Mouse (Mus musculus): Measurements from ENCODE around the gene Rpl18. TPM values are rescaled to one million over a fixed set of nuclear protein-coding genes. Genes with fewer than 3 reads are reported as not detected.

Rpl18 gene
- polyA plus RNA-seq, 1 experiment from 2014 or later: 708 TPM

DNA sequence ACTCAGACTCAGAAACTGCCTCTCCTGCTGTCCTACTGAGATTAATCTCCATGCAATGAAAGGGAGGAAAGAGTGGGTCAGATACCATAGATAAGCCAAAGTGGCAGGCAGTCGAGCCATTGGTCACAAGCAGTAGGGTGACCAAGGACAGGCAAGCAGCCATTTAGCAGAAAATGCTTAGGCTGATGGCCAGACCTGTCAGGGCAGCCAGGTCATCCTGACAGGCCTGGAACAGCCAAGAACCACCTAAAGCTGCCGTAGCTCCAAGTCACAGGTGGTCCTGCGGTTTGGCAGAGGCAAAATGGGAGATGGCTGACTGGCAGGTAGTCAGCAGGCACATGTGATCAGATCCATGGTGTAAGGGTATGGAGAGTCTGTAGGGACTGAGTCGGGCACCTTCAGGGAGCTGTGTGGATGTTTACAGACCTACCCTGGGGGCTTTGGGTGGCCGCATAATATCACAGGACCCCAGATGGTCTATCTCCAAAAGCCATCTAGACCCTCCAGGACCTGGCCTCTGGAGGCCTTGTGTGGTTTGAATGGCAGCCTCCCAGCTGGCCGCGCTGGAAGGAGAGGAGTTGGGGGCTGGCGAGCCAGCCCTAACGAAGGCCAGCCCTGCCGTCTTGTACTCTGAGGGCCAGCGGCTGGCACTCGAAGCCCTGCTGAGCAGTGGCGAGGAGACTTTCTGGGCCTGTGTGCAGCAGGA is 6.5 kb downstream of the Rpl18 start:
- TF ChIP-seq CTCF (IDR thresholded peaks at IDR 0.05; ENCODE audit: low read depth): no peak
- peak overlapping the region; percentile 57 for H3K4me2 ChIP-seq (replicated peaks; ENCODE audit: low read depth)
- ATAC-seq: no peak
- H3K4me1 ChIP-seq (replicated peaks; ENCODE audit: control insufficient read depth, insufficient read depth, low read length): 0 out of 2 replicates have a peak, but pooled peaks cover 6% of the 10 kb centered on the region
- 58% methylated on average over 13 of the region's 13 CpGs for WGBS
- no peaks in the 10 kb centered on the region for H3K27me3 ChIP-seq (replicated peaks; ENCODE audit: control insufficient read depth, insufficient read depth, low read length)
- H3K27ac ChIP-seq (ENCODE audit: low read depth, low read length): peak overlapping the region; percentile 86
- H3K4me3 ChIP-seq (ENCODE audit: low read depth, low read length): peak overlapping the region; percentile 33
- no peaks in the 10 kb centered on the region for H3K9me3 ChIP-seq (ENCODE audit: control insufficient read depth)
- H3K36me3 ChIP-seq (ENCODE audit: control insufficient read depth, insufficient read depth): peaks cover 52% of the 10 kb centered on the region
- H3K9ac ChIP-seq (ENCODE audit: low read depth, low read length): peak overlapping the region; percentile 45

- Histone ChIP-seq H3K9ac (ENCODE audit: low read depth, low read length) (peak overlapping the region; percentile 45), H3K9me3 (ENCODE audit: control insufficient read depth) (no peaks in the 10 kb centered on the region), H3K4me2 (replicated peaks; ENCODE audit: low read depth) (peak overlapping the region; percentile 57), H3K4me3 (ENCODE audit: low read depth, low read length) (peak overlapping the region; percentile 33), H3K27ac (ENCODE audit: low read depth, low read length) (peak overlapping the region; percentile 86), H3K27me3 (replicated peaks; ENCODE audit: control insufficient read depth, insufficient read depth, low read length) (no peaks in the 10 kb centered on the region), H3K36me3 (ENCODE audit: control insufficient read depth, insufficient read depth) (peaks cover 52% of the 10 kb centered on the region), H3K4me1 (replicated peaks; ENCODE audit: control insufficient read depth, insufficient read depth, low read length) (0 out of 2 replicates have a peak, but pooled peaks cover 2% of the 10 kb centered on the region)
- 52% methylated on average over 13 of the region's 13 CpGs for WGBS
- ATAC-seq: 0 out of 2 replicates have a peak, but pooled peaks have one; percentile 1
- peak; percentile 48 for TF ChIP-seq CTCF (IDR thresholded peaks at IDR 0.05; ENCODE audit: low read depth)
Observed at GRCm38 (mm10) chr7:45722348-45722713, 7.1 kb downstream of the Rpl18 start.

DNA sequence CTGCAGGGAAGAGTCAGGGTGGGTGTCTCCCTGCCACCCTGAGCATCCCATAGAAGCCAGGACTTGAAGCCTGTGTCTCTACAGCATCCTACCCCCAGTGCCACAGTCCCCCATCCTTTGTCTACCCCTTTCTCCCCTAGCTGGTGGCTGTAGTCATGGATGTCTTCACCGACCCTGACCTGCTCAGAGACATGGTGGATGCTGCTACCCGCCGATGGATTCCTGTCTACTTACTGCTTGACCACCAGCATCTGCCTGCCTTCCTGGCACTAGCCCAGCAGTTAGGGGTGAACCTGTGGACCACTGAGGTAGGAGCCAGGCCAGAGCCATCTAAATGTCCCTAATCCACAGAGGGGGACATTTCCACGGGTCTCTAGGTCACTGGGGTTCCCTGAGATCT is 8.0 kb downstream of the Rpl18 start:
- Histone ChIP-seq H3K9ac (ENCODE audit: low read depth, low read length) (no peak overlapping the region), H3K36me3 (ENCODE audit: control insufficient read depth, insufficient read depth) (peaks cover 52% of the 10 kb centered on the region), H3K4me1 (replicated peaks; ENCODE audit: control insufficient read depth, insufficient read depth, low read length) (0 out of 2 replicates have a peak, but pooled peaks cover 2% of the 10 kb centered on the region), H3K27me3 (replicated peaks; ENCODE audit: control insufficient read depth, insufficient read depth, low read length) (no peaks in the 10 kb centered on the region), H3K9me3 (ENCODE audit: control insufficient read depth) (no peaks in the 10 kb centered on the region), H3K4me3 (ENCODE audit: low read depth, low read length) (no peak overlapping the region), H3K27ac (ENCODE audit: low read depth, low read length) (peak overlapping the region; percentile 86; the same call in 1 of the 2 replicates), H3K4me2 (replicated peaks; ENCODE audit: low read depth) (peak overlapping the region; percentile 57; the same call in 1 of the 2 replicates)
- no peak for ATAC-seq
- no peak for TF ChIP-seq CTCF (IDR thresholded peaks at IDR 0.05; ENCODE audit: low read depth)
- 86% methylated on average over 4 of the region's 4 CpGs for WGBS

- WGBS: 90% methylated on average over 14 of the region's 14 CpGs
- Histone ChIP-seq H3K27me3 (replicated peaks; ENCODE audit: control insufficient read depth, insufficient read depth, low read length) (no peaks in the 10 kb centered on the region), H3K9me3 (ENCODE audit: control insufficient read depth) (no peaks in the 10 kb centered on the region), H3K9ac (ENCODE audit: low read depth, low read length) (no peak overlapping the region), H3K4me1 (replicated peaks; ENCODE audit: control insufficient read depth, insufficient read depth, low read length) (0 out of 2 replicates have a peak, but pooled peaks cover 2% of the 10 kb centered on the region), H3K36me3 (ENCODE audit: control insufficient read depth, insufficient read depth) (peaks cover 53% of the 10 kb centered on the region), H3K4me2 (replicated peaks; ENCODE audit: low read depth) (no peak overlapping the region), H3K4me3 (ENCODE audit: low read depth, low read length) (no peak overlapping the region), H3K27ac (ENCODE audit: low read depth, low read length) (no peak overlapping the region; the same call in 1 of the 2 replicates)
- ATAC-seq: no peak
- TF ChIP-seq CTCF (IDR thresholded peaks at IDR 0.05; ENCODE audit: low read depth): no peak
Observed at GRCm38 (mm10) chr7:45723781-45724180, 8.5 kb downstream of the Rpl18 start.

DNA sequence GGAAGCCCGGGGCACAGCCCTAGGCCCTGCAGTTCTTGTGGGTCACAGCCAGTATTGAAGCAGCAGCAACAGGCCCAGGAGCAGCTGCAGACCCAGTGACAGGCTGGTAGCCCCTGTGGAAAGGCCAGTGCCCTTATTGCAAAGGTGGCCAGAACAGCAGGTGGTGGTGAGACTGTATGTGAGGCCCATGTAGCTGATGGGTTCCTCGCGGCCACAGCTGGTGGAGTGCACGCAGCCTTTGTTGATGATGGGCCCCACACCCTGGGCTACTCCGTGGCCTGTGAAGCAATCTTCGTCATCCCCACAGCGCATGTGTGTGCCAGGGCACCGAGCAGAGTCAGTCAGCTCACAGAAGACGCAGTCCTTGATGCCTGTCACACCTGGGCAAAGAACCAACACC is 9.9 kb downstream of the Rpl18 start:
- Histone ChIP-seq H3K9me3 (ENCODE audit: control insufficient read depth) (no peaks in the 10 kb centered on the region), H3K4me1 (replicated peaks; ENCODE audit: control insufficient read depth, insufficient read depth, low read length) (0 out of 2 replicates have a peak, but pooled peaks cover 10% of the 10 kb centered on the region), H3K9ac (ENCODE audit: low read depth, low read length) (no peak overlapping the region), H3K4me3 (ENCODE audit: low read depth, low read length) (no peak overlapping the region), H3K27me3 (replicated peaks; ENCODE audit: control insufficient read depth, insufficient read depth, low read length) (no peaks in the 10 kb centered on the region), H3K27ac (ENCODE audit: low read depth, low read length) (no peak overlapping the region; the same call in 1 of the 2 replicates), H3K36me3 (ENCODE audit: control insufficient read depth, insufficient read depth) (peaks cover 46% of the 10 kb centered on the region), H3K4me2 (replicated peaks; ENCODE audit: low read depth) (no peak overlapping the region)
- TF ChIP-seq CTCF (IDR thresholded peaks at IDR 0.05; ENCODE audit: low read depth): no peak
- WGBS: 73% methylated on average over 9 of the region's 9 CpGs
- no peak for ATAC-seq

DNA sequence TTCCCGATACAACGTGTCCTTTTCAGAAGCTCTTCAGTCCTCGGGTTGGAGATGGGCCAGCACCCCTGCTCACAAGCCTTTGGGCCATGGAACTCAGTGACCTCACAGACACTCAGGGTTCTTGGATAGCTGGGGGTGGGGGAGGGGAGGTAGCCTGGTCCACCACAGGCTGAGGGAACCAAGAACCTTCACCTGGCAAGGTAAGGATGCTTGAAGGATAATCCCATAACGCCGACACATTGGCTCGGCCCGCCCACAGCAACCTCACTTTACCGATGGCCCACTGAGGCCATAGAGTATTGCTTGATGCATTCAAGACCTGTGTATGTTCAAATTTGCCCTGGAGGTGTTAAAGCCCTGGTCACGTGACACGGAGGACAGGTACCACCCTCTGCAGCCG is 10.5 kb downstream of the Rpl18 start, which contains the start of gene Spaca4:
Gene Spaca4 (minus strand): TSS at position 101 of the 400 bp plus-strand sequence.
- Histone ChIP-seq H3K9me3 (ENCODE audit: control insufficient read depth) (no peaks in the 10 kb centered on the region), H3K27me3 (replicated peaks; ENCODE audit: control insufficient read depth, insufficient read depth, low read length) (no peaks in the 10 kb centered on the region), H3K4me1 (replicated peaks; ENCODE audit: control insufficient read depth, insufficient read depth, low read length) (peaks cover 10% of the 10 kb centered on the region; the same call in 1 of the 2 replicates), H3K4me3 (ENCODE audit: low read depth, low read length) (no peak within 1 kb of the TSS), H3K27ac (ENCODE audit: low read depth, low read length) (peak within 1 kb of the TSS; percentile 61), H3K4me2 (replicated peaks; ENCODE audit: low read depth) (no peak within 1 kb of the TSS), H3K36me3 (ENCODE audit: control insufficient read depth, insufficient read depth) (peaks cover 41% of the 10 kb centered on the region), H3K9ac (ENCODE audit: low read depth, low read length) (no peak within 1 kb of the TSS)
- ATAC-seq: no peak
- WGBS: 91% methylated on average over 11 of the region's 11 CpGs
- no peak for TF ChIP-seq CTCF (IDR thresholded peaks at IDR 0.05; ENCODE audit: low read depth)

All from intestine, postnatal 0 days (tissue).